Mouse (Mus musculus) kidney, postnatal 14 days (tissue): ENCODE results near the gene Arid2.
"Not testable (repeated sequence)": the region's sequence is repeated elsewhere in the genome, so short reads cannot be mapped to it uniquely, and the experiment has no call there.

ENCODE experiments used
- DNase-seq: peaks from one replicate; pipeline ENCODE4 v3.0.0; 2022; ENCODE audit warnings: mixed read lengths

Arid2 gene

GRCm38 (mm10) chr15:96286015-96286934 lies 1.0 kb upstream of the Arid2 start:
- DNase-seq: peak; percentile 97

DNA sequence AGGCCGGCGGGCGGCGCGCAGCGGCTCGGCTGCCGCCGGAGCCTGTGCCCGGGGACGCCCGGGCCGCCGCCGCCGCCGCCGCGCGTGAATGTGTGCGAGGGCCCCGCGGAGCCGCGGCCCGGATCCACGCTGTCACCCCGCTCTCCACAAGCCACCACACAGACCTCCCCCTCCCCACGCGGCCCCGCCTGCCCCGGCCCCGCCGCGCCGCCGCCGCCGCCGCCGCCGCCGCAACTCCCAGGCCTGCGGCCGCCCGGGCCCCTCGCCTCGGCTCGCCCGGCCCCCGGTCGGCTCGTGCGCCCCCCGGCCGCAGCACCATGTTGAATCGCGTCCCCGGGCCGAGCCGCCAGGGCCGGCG lies 404 bp upstream of the Arid2 start:
- no peak for DNase-seq

DNA sequence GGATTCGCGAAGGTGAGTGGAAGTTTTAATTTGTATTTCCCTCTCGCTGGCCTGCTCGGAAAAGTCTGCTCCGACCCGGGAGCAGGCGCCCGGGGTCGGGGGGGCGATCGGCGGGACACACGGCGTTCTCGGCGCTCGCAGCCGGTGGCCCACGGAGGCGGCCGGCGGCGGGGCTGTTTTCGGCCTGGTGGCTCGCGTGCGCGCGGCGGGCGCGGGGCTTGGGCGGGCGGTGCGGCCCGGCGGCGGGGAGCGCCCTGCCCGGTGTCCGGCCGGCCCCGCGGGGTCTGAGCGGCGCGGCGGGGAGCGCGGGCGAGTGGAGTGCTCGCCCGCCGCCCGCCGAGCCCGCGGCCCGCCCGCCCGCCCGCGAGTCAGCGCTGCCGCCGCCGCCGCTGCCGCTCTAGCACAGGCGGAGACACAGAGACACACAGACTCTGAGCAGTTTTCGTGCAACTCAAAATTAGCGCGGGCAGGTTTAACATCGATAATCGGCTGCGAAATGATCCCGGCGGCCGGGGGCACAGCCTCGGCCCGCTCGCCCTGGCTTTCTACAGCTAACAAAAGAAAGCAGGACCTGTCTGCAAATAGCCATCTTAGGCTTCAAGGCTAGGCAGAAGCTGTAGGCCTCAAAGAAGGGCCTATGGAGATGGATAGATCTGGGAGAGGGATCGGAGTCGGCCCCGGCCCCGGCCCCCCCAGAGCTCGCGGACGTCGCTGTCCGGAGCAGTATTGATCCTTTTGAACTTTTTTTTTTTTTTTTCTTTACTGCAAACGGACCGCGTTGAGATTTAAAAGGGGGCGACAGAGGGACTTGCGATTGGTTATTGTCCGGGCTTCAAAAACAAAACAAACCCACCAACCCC lies 888 bp downstream of the Arid2 start:
- DNase-seq: peak; percentile 63

DNA sequence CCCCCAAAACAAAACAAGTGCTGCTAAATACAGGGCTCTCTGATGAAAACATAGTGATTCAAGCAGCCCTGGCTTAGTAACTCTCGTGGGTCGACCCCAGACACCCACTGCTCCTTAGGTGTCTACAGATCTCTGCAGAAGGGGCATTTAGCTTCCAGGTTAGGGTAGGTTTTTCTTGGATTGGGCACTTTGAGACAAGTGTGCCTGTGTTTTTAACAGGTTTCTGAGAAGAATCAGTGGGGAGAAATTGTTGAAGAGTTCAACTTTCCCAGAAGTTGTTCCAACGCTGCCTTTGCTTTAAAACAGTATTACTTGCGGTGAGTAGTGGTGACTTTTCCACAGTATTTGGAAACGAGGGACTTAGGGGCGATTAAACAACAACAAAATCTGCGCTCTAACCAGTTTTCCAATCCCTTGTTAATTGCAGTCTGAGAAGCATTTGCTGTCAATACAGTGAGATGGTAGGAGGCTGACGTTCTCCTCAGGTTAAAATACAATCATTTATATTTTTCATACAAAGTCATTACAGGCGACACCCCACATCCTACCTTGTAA lies 1.6 kb downstream of the Arid2 start:
- DNase-seq: no peak

DNA sequence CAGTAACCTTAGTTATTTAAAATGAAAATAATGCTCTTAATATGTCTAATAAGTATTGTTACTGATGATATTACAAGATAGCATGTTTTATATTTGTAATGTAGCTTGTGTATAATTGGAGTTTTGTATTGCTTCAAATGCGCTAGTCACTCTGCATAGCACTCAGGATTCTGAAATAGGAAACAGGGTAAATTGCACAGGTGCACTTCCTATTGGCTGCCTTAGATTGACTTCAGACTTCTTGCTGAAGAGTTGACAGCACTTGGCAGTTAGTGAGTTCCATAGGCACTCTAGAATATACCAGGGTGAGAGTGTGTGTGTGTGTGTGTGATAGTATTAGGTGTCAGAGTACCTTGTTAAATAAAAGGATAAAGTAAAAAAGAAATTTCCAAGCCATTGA lies 2.7 kb downstream of the Arid2 start:
- no peak for DNase-seq

DNA sequence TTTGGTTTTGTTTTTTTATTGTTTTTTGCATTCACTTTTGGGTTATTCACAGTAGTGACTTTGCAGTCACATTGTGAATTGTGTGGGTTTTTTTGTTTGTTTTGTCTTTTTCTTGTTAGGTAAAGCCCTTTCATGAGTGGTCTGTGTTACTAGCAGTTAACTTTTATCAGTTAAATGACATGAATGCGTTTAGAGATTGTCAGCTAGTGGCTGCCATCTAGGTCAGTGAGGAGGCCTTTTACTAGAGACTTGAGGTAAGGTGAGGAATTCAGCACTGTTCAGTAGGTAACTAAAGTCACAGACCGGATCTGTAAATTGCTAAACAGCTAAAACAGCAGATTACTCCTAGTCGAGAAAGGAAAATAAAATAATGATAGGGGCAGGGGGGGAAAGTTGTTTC lies 6.1 kb downstream of the Arid2 start:
- DNase-seq: no peak

DNA sequence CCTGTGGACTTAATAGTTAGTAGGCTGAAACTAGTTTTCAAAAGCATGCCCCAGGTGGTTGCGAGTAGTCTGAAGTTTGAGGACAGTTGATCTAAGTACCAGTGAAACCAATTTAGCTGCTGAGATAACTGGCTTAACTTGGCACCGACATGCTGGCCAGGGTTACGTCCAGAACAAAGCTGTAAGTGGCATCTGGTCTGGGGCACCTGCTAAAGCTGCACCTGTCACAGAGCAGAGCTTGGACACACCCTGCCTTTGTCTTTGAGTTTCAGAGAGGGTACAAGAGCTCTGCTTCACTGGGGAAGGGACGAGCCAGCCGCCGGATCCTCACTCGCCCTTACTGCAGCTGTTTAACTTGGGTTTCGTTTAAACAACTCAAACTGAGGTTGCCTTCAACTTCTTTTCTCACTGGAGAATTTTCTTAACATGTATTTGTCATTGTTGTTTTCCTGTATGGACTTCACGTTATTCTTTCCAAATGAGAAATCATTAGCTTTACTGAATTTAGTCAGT lies 9.8 kb downstream of the Arid2 start:
- DNase-seq: no peak

GRCm38 (mm10) chr15:96297623-96298188 lies 10.4 kb downstream of the Arid2 start:
- no peak for DNase-seq

DNA sequence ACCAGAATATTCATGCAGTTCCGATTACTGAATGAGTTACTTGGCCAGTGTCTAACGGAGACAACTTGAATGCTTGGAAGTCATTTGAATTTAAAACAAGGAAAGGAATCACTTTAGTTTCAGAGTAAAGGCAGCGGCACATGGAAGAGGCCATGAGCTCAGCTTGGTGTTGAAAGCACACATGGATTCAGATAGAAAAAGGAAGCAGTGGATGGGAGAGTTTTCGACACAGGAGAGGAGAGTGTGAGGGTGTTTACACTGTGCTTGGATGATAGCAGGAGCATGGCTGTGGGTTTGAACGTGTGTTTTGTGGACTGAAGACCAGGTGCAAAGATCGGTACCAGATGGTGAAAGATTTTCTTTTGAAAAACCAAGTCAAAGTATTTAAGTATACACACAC lies 22.0 kb downstream of the Arid2 start:
- no peak for DNase-seq

DNA sequence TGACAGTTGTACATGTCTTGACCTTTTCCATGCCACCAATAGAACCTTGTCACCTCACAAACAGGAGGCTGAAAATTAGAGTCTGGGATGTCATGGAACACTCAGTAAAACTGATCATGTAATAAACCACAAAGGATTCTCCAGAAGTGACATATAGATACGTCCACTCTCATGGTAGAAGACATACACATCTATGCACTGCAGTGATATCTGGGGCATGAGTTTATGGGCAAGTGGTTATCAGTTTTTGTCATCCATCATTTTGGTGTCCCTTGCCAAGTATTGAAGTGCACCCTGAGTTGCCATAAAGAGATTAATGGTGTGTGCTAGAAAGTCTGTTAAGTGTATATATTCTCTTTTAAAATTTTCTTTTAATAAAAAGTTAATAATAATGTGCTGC lies 25.6 kb downstream of the Arid2 start:
- DNase-seq: no peak

DNA sequence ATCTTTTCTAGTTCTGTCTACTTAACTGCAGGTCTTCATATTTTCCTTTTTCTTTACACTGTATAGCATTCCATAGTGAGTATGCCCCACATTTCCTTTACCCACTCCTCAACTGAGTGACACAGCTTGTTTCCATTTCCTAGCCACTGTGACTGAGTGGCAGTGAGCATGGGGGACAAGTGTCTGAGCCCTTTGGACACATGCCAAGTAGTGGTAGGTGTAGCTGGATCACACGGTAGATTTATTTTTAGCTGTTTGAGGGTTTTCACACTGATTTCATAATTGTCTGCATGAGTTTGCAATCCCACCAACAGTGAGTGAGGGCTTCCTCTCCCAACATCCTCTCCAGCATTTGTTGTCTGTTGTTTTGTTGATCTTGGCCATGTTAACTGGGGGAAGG lies 28.3 kb downstream of the Arid2 start:
- DNase-seq: peak; percentile 24

GRCm38 (mm10) chr15:96319335-96319734 lies 32.0 kb downstream of the Arid2 start:
- DNase-seq: no peak

GRCm38 (mm10) chr15:96325726-96326328 lies 38.5 kb downstream of the Arid2 start:
- DNase-seq: no peak

GRCm38 (mm10) chr15:96328722-96329121 lies 41.4 kb downstream of the Arid2 start:
- not testable (repeated sequence) for DNase-seq

- no peak for DNase-seq
Observed at GRCm38 (mm10) chr15:96330536-96330935, 43.2 kb downstream of the Arid2 start.

DNA sequence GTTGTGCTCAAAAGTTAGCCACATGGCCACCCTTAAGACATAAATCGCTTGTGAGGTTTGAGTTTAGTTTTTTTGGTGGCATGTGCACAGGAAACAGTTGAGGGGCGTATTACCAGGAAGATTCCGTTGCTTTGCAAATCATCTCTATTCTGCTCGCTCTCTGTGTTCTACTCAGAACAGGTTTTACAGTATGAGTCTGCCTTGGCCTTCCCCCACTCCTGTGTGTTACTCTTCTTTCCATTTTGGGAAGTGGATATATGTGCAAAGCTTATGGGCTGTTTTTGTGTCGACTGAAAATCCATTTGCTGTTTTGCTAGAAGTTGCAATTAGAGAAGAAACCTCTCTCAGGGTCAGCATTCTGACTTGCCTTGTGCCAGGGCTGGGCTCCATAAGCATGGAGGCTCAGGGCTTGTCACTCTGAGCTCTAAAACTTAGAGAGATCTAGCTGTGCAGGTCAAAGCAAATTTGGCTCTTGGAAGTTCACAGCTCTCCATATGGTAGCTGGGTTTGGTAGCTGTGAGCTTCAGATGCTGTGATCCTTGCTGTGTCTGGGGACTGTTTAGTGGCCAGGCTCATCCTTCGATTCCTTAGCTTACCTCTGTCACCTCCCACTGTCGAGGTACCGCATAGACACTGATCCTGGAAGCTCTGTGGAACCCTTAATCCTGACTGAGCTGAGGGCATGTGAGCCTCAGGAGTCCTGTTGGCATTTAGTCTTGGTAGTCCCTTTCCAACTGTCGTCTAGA lies 45.3 kb downstream of the Arid2 start:
- DNase-seq: no peak

- no peak for DNase-seq
Observed at GRCm38 (mm10) chr15:96333350-96333749, 46.0 kb downstream of the Arid2 start.

- DNase-seq: peak; percentile 17
Observed at GRCm38 (mm10) chr15:96340924-96341323, 53.6 kb downstream of the Arid2 start.

DNA sequence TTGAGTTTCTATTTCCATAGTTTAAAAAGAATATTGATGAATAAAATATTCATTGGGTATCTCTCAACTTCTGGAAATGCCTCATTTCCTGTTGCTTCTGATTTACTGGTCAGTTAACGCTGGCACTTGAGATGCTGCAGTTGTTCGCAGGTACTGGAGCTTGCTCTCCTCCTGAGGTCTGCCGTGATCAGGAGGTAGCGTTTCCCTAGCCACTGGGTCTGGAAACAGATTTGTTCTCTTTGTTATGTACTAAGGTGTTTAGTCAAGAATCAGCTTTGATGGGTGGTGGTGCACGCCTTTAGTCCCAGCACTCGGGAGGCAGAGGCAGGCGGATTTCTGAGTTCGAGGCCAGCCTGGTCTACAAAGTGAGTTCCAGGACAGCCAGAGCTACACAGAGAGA lies 54.8 kb downstream of the Arid2 start:
- DNase-seq: no peak

DNA sequence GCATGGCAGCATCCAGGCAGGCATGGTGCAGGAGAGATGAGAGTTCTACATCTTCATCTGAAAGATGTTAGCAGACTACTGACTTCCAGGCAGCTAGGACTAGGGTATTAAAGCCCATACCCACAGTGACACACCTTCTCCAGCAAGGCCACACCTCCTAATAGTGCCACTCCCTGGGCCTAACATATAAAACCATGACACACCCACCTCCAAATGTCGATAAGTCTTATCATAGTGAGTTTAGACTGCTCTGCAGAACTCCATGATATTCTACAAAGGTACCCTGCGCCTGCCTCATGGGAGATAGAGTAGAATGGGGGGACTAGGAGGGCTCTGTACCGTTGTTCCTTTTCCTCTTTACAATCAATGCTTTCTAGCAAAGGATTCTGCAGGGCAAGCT lies 55.6 kb downstream of the Arid2 start:
- DNase-seq: no peak

- DNase-seq: no peak
Observed at GRCm38 (mm10) chr15:96344591-96345285, 57.4 kb downstream of the Arid2 start.
